Mouse (Mus musculus) B cell, adult 62 days (primary cell): ENCODE data around the gene Itpk1. TPM values are rescaled to one million over a fixed set of nuclear protein-coding genes. Genes with fewer than 3 reads are reported as not detected.

Experiments used
- total RNA-seq: library from RNA; stranded (reverse); gene quantifications from 4 replicates; pipeline ENCODE4 v1.2.4, GENCODE M21; 2023

Itpk1 gene
- total RNA-seq = 21.5 to 42.6 TPM (median 34.5 TPM) in 4 replicates

DNA sequence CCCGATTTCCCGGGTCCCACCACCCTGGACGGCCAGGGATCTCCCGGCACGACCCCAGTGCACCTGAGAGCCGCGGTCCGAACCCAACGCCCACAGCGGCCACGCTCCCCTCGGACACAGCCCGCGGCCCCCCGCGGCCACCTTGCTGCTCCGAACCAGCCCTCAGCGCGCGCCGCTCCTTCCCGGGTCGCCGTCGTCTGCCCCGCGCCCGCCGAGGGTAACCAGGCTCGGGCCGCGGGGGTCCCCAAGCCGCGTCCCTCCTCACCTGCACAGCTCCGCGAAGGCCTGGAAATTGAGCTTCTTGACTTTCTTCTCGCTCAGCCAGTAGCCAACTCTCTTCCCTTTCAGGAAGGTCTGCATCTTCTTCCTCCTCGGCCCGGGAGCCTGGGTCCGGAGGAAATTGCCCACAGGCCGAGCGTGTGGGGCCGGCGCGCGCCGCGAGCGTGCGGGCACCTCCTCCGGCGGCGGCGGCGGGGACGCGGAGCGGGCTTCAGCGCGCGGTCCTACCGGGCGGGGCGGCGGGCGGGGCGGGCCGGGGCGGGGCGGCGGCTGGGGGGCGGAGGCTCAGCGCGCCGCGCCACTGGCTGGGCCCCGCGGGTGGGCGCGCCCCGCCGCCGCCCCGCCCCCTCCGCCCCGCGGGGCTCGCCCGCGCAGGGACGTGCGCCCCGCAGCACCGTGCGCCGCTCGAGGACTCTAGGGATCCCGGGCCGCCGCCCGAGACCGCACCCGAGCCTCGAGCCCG lies at the start of gene Itpk1:
Gene Itpk1 (minus strand): TSS at position 474 of the 742 bp plus-strand sequence.

DNA sequence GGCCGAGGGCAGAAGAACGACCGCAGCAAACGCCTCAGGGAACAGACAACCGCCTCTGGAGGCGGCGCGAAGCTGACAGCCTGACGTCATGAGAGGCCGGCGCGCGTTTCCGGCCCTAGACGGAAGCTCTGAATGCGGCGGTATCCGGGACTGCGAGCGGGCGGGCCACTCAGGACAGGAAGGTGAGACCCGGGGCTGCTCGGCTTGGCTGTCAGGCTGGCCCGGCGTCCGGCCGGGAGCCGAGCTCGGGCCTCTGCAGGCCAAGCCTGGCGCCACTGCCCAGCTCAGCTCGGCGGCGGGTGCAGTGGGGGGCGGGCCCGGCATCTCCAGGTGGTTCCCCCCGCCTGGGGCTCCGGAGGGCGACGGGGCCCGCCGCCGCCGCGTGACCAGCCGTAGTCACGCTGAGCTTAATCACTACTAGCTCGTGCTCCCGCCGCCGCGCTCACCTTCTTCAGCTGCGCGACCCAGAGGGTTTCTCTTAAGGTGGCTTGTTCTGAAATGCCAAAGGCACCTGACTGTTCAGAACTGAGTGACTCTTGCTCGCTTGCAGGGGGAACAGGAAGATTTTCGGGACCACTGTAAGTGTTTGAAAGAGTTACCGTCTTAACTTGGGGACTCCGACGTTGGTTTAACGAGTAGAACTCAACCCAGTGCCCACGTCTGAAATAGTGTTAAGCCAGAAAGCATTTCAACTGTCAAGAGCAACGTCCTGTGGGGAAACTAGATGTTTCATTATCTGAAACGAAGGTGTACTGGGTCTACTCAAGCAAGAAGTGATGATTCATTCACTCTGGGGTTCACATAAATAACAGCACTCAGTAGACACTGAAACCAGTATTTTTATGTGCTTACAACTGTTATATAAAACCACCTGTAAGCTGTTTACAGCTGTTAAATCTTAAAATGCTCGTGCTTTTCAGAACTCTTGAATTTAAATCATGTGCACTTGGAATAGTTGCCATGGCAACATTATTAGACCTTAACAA lies 39.2 kb upstream of the Itpk1 start, which contains the start of the genes Moap1 and Tmem251:
Gene Moap1 (minus strand): TSS at position 73 of the 986 bp plus-strand sequence.
Gene Tmem251 (plus strand): TSS at position 174 of the 986 bp plus-strand sequence.

DNA sequence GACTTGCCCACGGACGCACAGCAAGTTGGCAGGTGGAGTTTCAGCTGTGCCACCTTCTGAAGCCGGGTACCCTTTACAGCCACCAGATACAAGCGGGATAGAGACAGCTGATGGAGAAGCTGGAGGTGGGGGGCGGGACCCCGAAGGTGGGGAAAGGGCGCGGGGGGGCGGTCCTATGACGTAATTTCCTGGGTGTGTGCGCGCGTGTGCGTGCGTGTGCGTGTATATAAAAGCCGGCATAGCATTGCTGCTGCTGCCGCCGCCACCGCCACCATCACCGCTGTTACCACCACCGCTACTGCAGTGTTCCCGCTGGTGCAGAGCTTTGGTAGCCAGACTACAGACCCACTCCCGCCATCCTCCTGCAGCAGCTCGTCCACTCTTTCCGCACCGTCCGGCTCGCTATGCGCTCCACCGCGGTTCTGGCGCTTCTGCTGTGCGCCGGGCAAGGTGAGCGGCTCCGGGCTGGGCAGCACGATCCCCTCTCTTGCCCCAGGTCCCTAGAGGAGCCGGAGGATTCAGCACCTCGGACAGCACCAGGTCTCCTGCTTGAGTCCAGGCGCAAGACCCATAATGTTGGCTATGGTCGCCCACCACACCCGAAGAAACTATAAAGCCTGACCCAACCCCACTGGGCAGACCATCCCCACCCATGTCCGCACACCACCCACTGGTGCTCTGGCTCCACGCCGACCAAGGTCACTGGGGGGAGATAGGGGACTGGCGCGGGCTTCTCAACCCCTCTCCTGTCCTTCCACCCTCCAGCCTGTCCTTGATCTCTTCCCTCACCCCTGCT lies 149.8 kb downstream of the Itpk1 start, which contains the start of gene Chga:
Gene Chga (plus strand): TSS at position 249 of the 796 bp plus-strand sequence.

Other genes starting within 250 kb of the Itpk1 start
- 44.6 to 54.9 TPM (median 47.2 TPM) in 4 replicates for gene Golga5, start 235.8 kb downstream of the Itpk1 start, total RNA-seq
- gene Chga, start 150.0 kb downstream of the Itpk1 start, total RNA-seq = not detected in 4 replicates
- gene Moap1, start 38.7 kb upstream of the Itpk1 start, total RNA-seq = 9.7 to 16.3 TPM (median 12.7 TPM) in 4 replicates
- 37.7 to 38.9 TPM (median 38.4 TPM) in 4 replicates for gene Tmem251, start 38.8 kb upstream of the Itpk1 start, total RNA-seq
- gene Gm28051, start 52.8 kb upstream of the Itpk1 start, total RNA-seq = not detected in 4 replicates
- 29.6 to 33.3 TPM (median 32.1 TPM) in 4 replicates for gene Gon7, start 52.9 kb upstream of the Itpk1 start, total RNA-seq
- 19.3 to 23.8 TPM (median 19.7 TPM) in 4 replicates for gene Ubr7, start 53.0 kb upstream of the Itpk1 start, total RNA-seq
- 8.2 to 9.4 TPM (median 8.8 TPM) in 4 replicates for gene Gm20604, start 53.7 kb upstream of the Itpk1 start, total RNA-seq
- gene Btbd7, start 173.5 kb upstream of the Itpk1 start, total RNA-seq = 41.6 to 46.4 TPM (median 44.5 TPM) in 4 replicates
- gene Cox8c, start 194.4 kb upstream of the Itpk1 start, total RNA-seq = not detected in 4 replicates
- not detected in 4 replicates for gene Unc79, start 243.9 kb upstream of the Itpk1 start, total RNA-seq